Mouse (Mus musculus) MEL (cell line): ENCODE data around the gene Tnnt2.

Source experiments
- GABPA ChIP-seq: IDR thresholded peaks from 2 replicates; pipeline ENCODE4 v1.6.1; 2012; ENCODE audit warnings: low read depth, mild to moderate bottlenecking, inconsistent platforms, low read length, improper control_type of control experiment, moderate library complexity
- MYB ChIP-seq: IDR thresholded peaks from 2 replicates; pipeline ENCODE4 v1.6.1; 2011; ENCODE audit warnings: mild to moderate bottlenecking, low read depth, low read length, improper control_type of control experiment
- POLR2A ChIP-seq, 2 experiments: IDR thresholded peaks; 2 replicates each; pipeline ENCODE4 v1.6.1; 2011 to 2012; ENCODE audit warnings: low read length in 2 of 2, mild to moderate bottlenecking in 2 of 2, control low read depth in 1 of 2, improper control_type of control experiment in 1 of 2, low read depth in 1 of 2, moderate library complexity in 1 of 2; ENCODE audit not compliant: control insufficient read depth in 1 of 2, insufficient read depth in 1 of 2, poor library complexity in 1 of 2
- POLR2AphosphoS5 ChIP-seq: IDR thresholded peaks from 2 replicates; pipeline ENCODE4 v1.6.1; 2012; ENCODE audit warnings: low read depth, borderline replicate concordance, mild to moderate bottlenecking, inconsistent platforms, low read length, moderate library complexity, mixed read lengths
- TAL1 ChIP-seq: IDR thresholded peaks from 2 replicates; pipeline ENCODE4 v1.6.1; 2012; ENCODE audit warnings: mild to moderate bottlenecking, inconsistent platforms, low read length, moderate library complexity, mixed read lengths

GRCm38 (mm10) chr1:135811016-135811646, 25.0 kb upstream of the Tnnt2 start:
- TF ChIP-seq POLR2A (IDR thresholded peaks at IDR 0.05; ENCODE audit: control insufficient read depth in 1 of 2, insufficient read depth in 1 of 2, low read depth in 1 of 2, low read length in 2 of 2, poor library complexity in 1 of 2) (no peak), GABPA (no peak), MYB (no peak), TAL1 (no peak), POLR2AphosphoS5 (no peak)
